Mouse (Mus musculus) hematopoietic multipotent progenitor cell, adult 10-12 weeks (in vitro differentiated cells): ENCODE results near the gene Psg21. TPM values are rescaled to one million over a fixed set of nuclear protein-coding genes. Genes with fewer than 3 reads are reported as not detected.

Experiments used
- polyA plus RNA-seq: library from polyadenylated mRNA; stranded (reverse); fragments of >175 nt; gene quantifications from 2 replicates; pipeline ENCODE4 v1.2.3, GENCODE M21; 2012; ENCODE audit warnings: low replicate concordance

Gene Psg21
- not detected in 2 replicates for polyA plus RNA-seq

GRCm38 (mm10) chr7:18656625-18657024 is at the start of gene Psg21:
Psg21 (minus strand) TSS chr7:18656725.

GRCm38 (mm10) chr7:18686085-18686484 is 29.6 kb upstream of the Psg21 start, which contains the start of gene Psg20:
Psg20 (minus strand) TSS chr7:18686185.

DNA sequence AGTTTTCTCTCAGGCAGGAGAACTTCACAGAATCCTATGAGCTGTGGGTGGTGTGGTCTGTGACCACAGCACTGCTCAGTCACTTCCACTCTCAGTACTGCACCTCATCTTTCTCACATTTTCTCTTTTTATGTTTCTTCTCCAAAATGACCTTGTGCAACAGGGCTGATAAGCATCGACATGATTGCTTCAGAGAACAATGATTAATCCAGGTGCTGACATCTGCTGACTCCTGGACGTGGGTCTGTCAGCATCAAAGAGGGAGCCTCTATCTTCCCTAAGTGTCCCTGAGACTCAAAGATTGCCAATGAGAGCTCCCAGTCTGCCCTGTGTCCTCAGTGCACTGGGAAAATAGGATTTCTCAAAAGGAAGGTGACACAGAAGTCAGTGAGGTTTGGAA is 40.1 kb downstream of the Psg21 start, which contains the start of gene Psg23:
Gene Psg23 (minus strand): TSS at position 101 of the 400 bp plus-strand sequence.

Other genes with a start within 250 kb of the Psg21 start
- not detected in 2 replicates for gene Psg28, start 224.7 kb downstream of the Psg21 start, polyA plus RNA-seq
- gene Psg26, start 172.5 kb downstream of the Psg21 start, polyA plus RNA-seq: not detected in 2 replicates
- not detected in 2 replicates for gene Psg25, start 124.5 kb downstream of the Psg21 start, polyA plus RNA-seq
- not detected in 2 replicates for gene Psg27, start 89.4 kb downstream of the Psg21 start, polyA plus RNA-seq
- not detected in 2 replicates for gene Psg23, start 40.2 kb downstream of the Psg21 start, polyA plus RNA-seq
- gene Psg20, start 29.5 kb upstream of the Psg21 start, polyA plus RNA-seq: not detected in 2 replicates
- gene Psg22, start 61.4 kb upstream of the Psg21 start, polyA plus RNA-seq: not detected in 2 replicates
- not detected in 2 replicates for gene Psg19, start 141.8 kb upstream of the Psg21 start, polyA plus RNA-seq
- gene Psg17, start 164.9 kb upstream of the Psg21 start, polyA plus RNA-seq: not detected in 2 replicates
- gene Mill2, start 183.2 kb upstream of the Psg21 start, polyA plus RNA-seq: 0.06 TPM in 1 of 2 replicates, not detected in the other
- 59.9 and 79.7 TPM in 2 replicates for gene Pglyrp1, start 214.6 kb upstream of the Psg21 start, polyA plus RNA-seq